Mouse (Mus musculus) MEL (cell line): ENCODE data around the gene Cdkl3. TPM values are rescaled to one million over a fixed set of nuclear protein-coding genes. Genes with fewer than 3 reads are reported as not detected.

Experiments used
- DNase-seq: peaks from one replicate; pipeline ENCODE4 v3.0.0; 2011; ENCODE audit warnings: low read depth, low spot score
- H3K27ac ChIP-seq: 2 replicates; pipeline ENCODE4 v1.5.1; 2012; ENCODE audit warnings: low read depth, mild to moderate bottlenecking, control low read depth, low read length, moderate library complexity; ENCODE audit not compliant: control insufficient read depth
- H3K27me3 ChIP-seq, 2 experiments: fragments of 150-350 bp in 1 of 2; sonication (generic) in 1 of 2; 2 replicates each; pipeline ENCODE4 v1.6.1; 2012; ENCODE audit warnings: low read length in 2 of 2, mild to moderate bottlenecking in 2 of 2, improper control_type of control experiment in 1 of 2, moderate library complexity in 1 of 2; ENCODE audit not compliant: insufficient read depth in 2 of 2, control insufficient read depth in 1 of 2
- H3K36me3 ChIP-seq, 2 experiments: 2 replicates each; pipeline ENCODE4 v1.6.1; 2012 to 2014; ENCODE audit warnings: low read length in 2 of 2, improper control_type of control experiment in 1 of 2, inconsistent platforms in 1 of 2, mild to moderate bottlenecking in 1 of 2; ENCODE audit not compliant: insufficient read depth in 2 of 2, control insufficient read depth in 1 of 2
- H3K4me1 ChIP-seq, 2 experiments: fragments of 150-350 bp in 1 of 2; sonication (generic) in 1 of 2; 2 replicates each; pipeline ENCODE4 v1.6.1; 2012; ENCODE audit warnings: low read length in 2 of 2, improper control_type of control experiment in 1 of 2, mild to moderate bottlenecking in 1 of 2; ENCODE audit not compliant: insufficient read depth in 2 of 2, control insufficient read depth in 1 of 2
- H3K4me3 ChIP-seq, 2 experiments: fragments of 150-350 bp in 1 of 2; sonication (generic) in 1 of 2; 2 replicates each; pipeline ENCODE4 v1.5.1; 2012; ENCODE audit warnings: low read depth in 2 of 2, low read length in 2 of 2, mild to moderate bottlenecking in 2 of 2, moderate library complexity in 2 of 2, control low read depth in 1 of 2, improper control_type of control experiment in 1 of 2; ENCODE audit not compliant: control insufficient read depth in 1 of 2, insufficient read depth in 1 of 2
- H3K79me2 ChIP-seq: 2 replicates; pipeline ENCODE4 v1.6.1; 2012; ENCODE audit warnings: mild to moderate bottlenecking, low read length, moderate library complexity; ENCODE audit not compliant: control insufficient read depth, poor library complexity, insufficient read depth
- H3K9ac ChIP-seq: 2 replicates; pipeline ENCODE4 v1.6.1; 2012; ENCODE audit warnings: low read depth, mild to moderate bottlenecking, control low read depth, low read length, moderate library complexity; ENCODE audit not compliant: control insufficient read depth, poor library complexity, severe bottlenecking
- H3K9me3 ChIP-seq: fragments of 150-350 bp; sonication (generic); replicated peaks from 2 replicates; pipeline ENCODE4 v1.6.1; 2012; ENCODE audit warnings: mild to moderate bottlenecking, low read length, improper control_type of control experiment, moderate library complexity; ENCODE audit not compliant: insufficient read depth
- CHD1 ChIP-seq: IDR thresholded peaks from 2 replicates; pipeline ENCODE4 v1.6.1; 2012; ENCODE audit warnings: low read depth, mild to moderate bottlenecking, inconsistent platforms, low read length, improper control_type of control experiment
- CHD2 ChIP-seq: IDR thresholded peaks from 2 replicates; pipeline ENCODE4 v1.6.1; 2011; ENCODE audit warnings: low read length, improper control_type of control experiment
- CTCF ChIP-seq, 3 experiments: IDR thresholded peaks in 2 of 3; conservative IDR thresholded peaks in 1 of 3; 2 replicates each; pipeline ENCODE4 v1.5.1; 2011 to 2012; ENCODE audit warnings: low read length in 3 of 3, low read depth in 2 of 3, mild to moderate bottlenecking in 2 of 3, improper control_type of control experiment in 1 of 3, inconsistent platforms in 1 of 3, mixed read lengths in 1 of 3, moderate library complexity in 1 of 3; ENCODE audit not compliant: control insufficient read depth in 1 of 3, insufficient read depth in 1 of 3, poor library complexity in 1 of 3, severe bottlenecking in 1 of 3
- ETS1 ChIP-seq: IDR thresholded peaks from 2 replicates; pipeline ENCODE4 v1.6.1; 2012; ENCODE audit warnings: low read depth, mild to moderate bottlenecking, inconsistent platforms, low read length, improper control_type of control experiment, moderate library complexity
- GABPA ChIP-seq: IDR thresholded peaks from 2 replicates; pipeline ENCODE4 v1.6.1; 2012; ENCODE audit warnings: low read depth, mild to moderate bottlenecking, inconsistent platforms, low read length, improper control_type of control experiment, moderate library complexity
- HCFC1 ChIP-seq: IDR thresholded peaks from 2 replicates; pipeline ENCODE4 v1.6.1; 2012; ENCODE audit warnings: low read depth, mild to moderate bottlenecking, inconsistent platforms, low read length, improper control_type of control experiment, moderate library complexity
- JUND ChIP-seq: IDR thresholded peaks from 2 replicates; pipeline ENCODE4 v1.6.1; 2011; ENCODE audit warnings: low read depth, mild to moderate bottlenecking, improper control_type of control experiment, low read length
- KAT2A ChIP-seq: conservative IDR thresholded peaks from 2 replicates; pipeline ENCODE4 v1.6.1; 2012; ENCODE audit warnings: low read depth, low read length, improper control_type of control experiment, inconsistent platforms
- MAFK ChIP-seq: IDR thresholded peaks from 2 replicates; pipeline ENCODE4 v1.6.1; 2011; ENCODE audit warnings: low read depth, mild to moderate bottlenecking, low read length, improper control_type of control experiment, borderline replicate concordance
- MAX ChIP-seq: IDR thresholded peaks from 2 replicates; pipeline ENCODE4 v1.6.1; 2011; ENCODE audit warnings: low read length, improper control_type of control experiment
- MEF2A ChIP-seq: IDR thresholded peaks from 2 replicates; pipeline ENCODE4 v1.6.1; 2014; ENCODE audit warnings: low read depth, mild to moderate bottlenecking, inconsistent platforms, low read length, improper control_type of control experiment; ENCODE audit not compliant: poor library complexity, insufficient replicate concordance, severe bottlenecking; ENCODE audit errors: extremely low read depth
- MXI1 ChIP-seq: IDR thresholded peaks from 2 replicates; pipeline ENCODE4 v1.6.1; 2011; ENCODE audit warnings: mild to moderate bottlenecking, low read depth, low read length, improper control_type of control experiment
- MYB ChIP-seq: IDR thresholded peaks from 2 replicates; pipeline ENCODE4 v1.6.1; 2011; ENCODE audit warnings: mild to moderate bottlenecking, low read depth, low read length, improper control_type of control experiment
- NELFE ChIP-seq: IDR thresholded peaks from 2 replicates; pipeline ENCODE4 v1.6.1; 2011; ENCODE audit warnings: low read depth, low read length, improper control_type of control experiment
- POLR2A ChIP-seq, 2 experiments: IDR thresholded peaks; 2 replicates each; pipeline ENCODE4 v1.6.1; 2011 to 2012; ENCODE audit warnings: low read length in 2 of 2, mild to moderate bottlenecking in 2 of 2, control low read depth in 1 of 2, improper control_type of control experiment in 1 of 2, low read depth in 1 of 2, moderate library complexity in 1 of 2; ENCODE audit not compliant: control insufficient read depth in 1 of 2, insufficient read depth in 1 of 2, poor library complexity in 1 of 2
- TCF12 ChIP-seq: IDR thresholded peaks from 2 replicates; pipeline ENCODE4 v1.6.1; 2014; ENCODE audit warnings: low read depth, mild to moderate bottlenecking, inconsistent platforms, low read length, improper control_type of control experiment, moderate library complexity
- USF2 ChIP-seq, 2 experiments: IDR thresholded peaks; 2 replicates each; pipeline ENCODE4 v1.6.1; 2011 to 2012; ENCODE audit warnings: improper control_type of control experiment in 2 of 2, low read length in 2 of 2, borderline replicate concordance in 1 of 2, inconsistent platforms in 1 of 2, low read depth in 1 of 2, mild to moderate bottlenecking in 1 of 2; ENCODE audit not compliant: insufficient read depth in 1 of 2
- ZMIZ1 ChIP-seq: IDR thresholded peaks from 2 replicates; pipeline ENCODE4 v1.6.1; 2012; ENCODE audit warnings: low read depth, mild to moderate bottlenecking, inconsistent platforms, low read length, improper control_type of control experiment, moderate library complexity
- ZNF384 ChIP-seq: IDR thresholded peaks from 2 replicates; pipeline ENCODE4 v1.6.1; 2012; ENCODE audit warnings: low read depth, mild to moderate bottlenecking, inconsistent platforms, low read length, improper control_type of control experiment
- polyA plus RNA-seq, 2 experiments: library from polyadenylated mRNA; stranded (reverse) in 1 of 2; unstranded in 1 of 2; fragments of >175 nt in 1 of 2; fragments of >200 nt in 1 of 2; gene quantifications; 2 replicates each; pipeline versions ENCODE4 v1.2.1 to v1.2.4; 2012; ENCODE audit warnings: low replicate concordance in 2 of 2, low read depth in 1 of 2; ENCODE audit not compliant: insufficient read length in 2 of 2, insufficient read depth in 1 of 2, missing spikeins in 1 of 2
- total RNA-seq: library from RNA; depleted of rRNA; stranded (reverse); fragments of 300-350 nt; gene quantifications from 2 replicates; pipeline ENCODE4 v1.2.3, GENCODE M21; 2012

The Cdkl3 gene
- total and polyA plus RNA-seq, 3 experiments, result 3.7 to 4.9 TPM; not detected in 1

- Histone ChIP-seq H3K79me2 (peaks cover 89% of the 10 kb centered on the region), H3K36me3 (peaks cover 21 to 61% of the 10 kb centered on the region in 2 experiments), H3K9ac (no peak overlapping the region), H3K4me3 (no peak overlapping the region), H3K27me3 (no peaks in the 10 kb centered on the region), H3K27ac (no peak overlapping the region), H3K9me3 (no peaks in the 10 kb centered on the region), H3K4me1 (peaks cover 22% of the 10 kb centered on the region in 2 experiments)
- DNase-seq, result no peak
- no peak for TF ChIP-seq JUND
- TF ChIP-seq MEF2A, result no peak
- TF ChIP-seq GABPA, result no peak
- TF ChIP-seq TCF12, result no peak
- no peak for TF ChIP-seq CHD1
- TF ChIP-seq CHD2, result no peak
- no peak for TF ChIP-seq ZMIZ1
- no peak for TF ChIP-seq CTCF (IDR thresholded peaks at IDR 0.05 in 2 of 3, conservative IDR thresholded peaks at IDR 0.05 in 1 of 3; ENCODE audit: control insufficient read depth in 1 of 3, insufficient read depth in 1 of 3, low read depth in 2 of 3, low read length in 3 of 3, poor library complexity in 1 of 3, severe bottlenecking in 1 of 3)
- no peak for TF ChIP-seq HCFC1
- no peak for TF ChIP-seq USF2 (IDR thresholded peaks at IDR 0.05; ENCODE audit: borderline replicate concordance in 1 of 2, insufficient read depth in 1 of 2, low read depth in 1 of 2, low read length in 2 of 2)
- no peak for TF ChIP-seq ZNF384
- no peak for TF ChIP-seq KAT2A
- TF ChIP-seq NELFE, result no peak
- TF ChIP-seq ETS1, result no peak
- TF ChIP-seq MXI1, result no peak
Measured at GRCm38 (mm10) chr11:52105503-52105902, 101.5 kb downstream of the Cdkl3 start.

- no peak overlapping the region for H3K4me3 ChIP-seq
- H3K9me3 ChIP-seq, result no peaks in the 10 kb centered on the region
- TF ChIP-seq MYB (no peak), MAX (no peak), MAFK (no peak), MXI1 (no peak), POLR2A (IDR thresholded peaks at IDR 0.05; ENCODE audit: control insufficient read depth in 1 of 2, insufficient read depth in 1 of 2, low read depth in 1 of 2, low read length in 2 of 2, poor library complexity in 1 of 2) (0 out of 4 replicates have a peak, but pooled peaks of 1 of the 2 experiments have one; percentile 19), GABPA (no peak), ETS1 (no peak)
- no peak overlapping the region for H3K9ac ChIP-seq
- DNase-seq, result no peak
- no peaks in the 10 kb centered on the region for H3K27me3 ChIP-seq
- peaks cover 18 to 19% of the 10 kb centered on the region in 2 experiments for H3K4me1 ChIP-seq
- peaks cover 89% of the 10 kb centered on the region for H3K79me2 ChIP-seq
- H3K27ac ChIP-seq, result no peak overlapping the region
- peaks cover 19 to 56% of the 10 kb centered on the region in 2 experiments for H3K36me3 ChIP-seq
Measured at GRCm38 (mm10) chr11:52106037-52106436, 102.0 kb downstream of the Cdkl3 start.
